Mouse (Mus musculus): ENCODE measurements around the gene Casp1. TPM values are rescaled to one million over a fixed set of nuclear protein-coding genes. Genes with fewer than 3 reads are reported as not detected.

Casp1 gene
- polyA plus RNA-seq, 1 experiment from 2014 or later = 3.6 TPM

- no peak for ATAC-seq (ENCODE audit: low read depth)
- Histone ChIP-seq H3K9ac (ENCODE audit: low read depth, low read length) (no peak overlapping the region), H3K4me1 (ENCODE audit: control insufficient read depth, low read depth, low read length) (no peaks in the 10 kb centered on the region), H3K4me2 (ENCODE audit: low read depth, low read length) (no peak overlapping the region), H3K27ac (ENCODE audit: low read length) (no peak overlapping the region), H3K9me3 (replicated peaks; ENCODE audit: control insufficient read depth, low read length) (no peaks in the 10 kb centered on the region), H3K27me3 (ENCODE audit: control insufficient read depth, insufficient read depth, low read depth, low read length) (no peaks in the 10 kb centered on the region), H3K4me3 (ENCODE audit: low read depth, low read length) (no peak overlapping the region), H3K36me3 (ENCODE audit: control insufficient read depth, insufficient read depth) (no peaks in the 10 kb centered on the region)
- 35% methylated on average over 4 of the region's 4 CpGs for WGBS (ENCODE audit: insufficient replicate concordance)
Observed at GRCm38 (mm10) chr9:5347381-5347780, 49.1 kb downstream of the Casp1 start.

- no peaks in the 10 kb centered on the region for H3K9me3 ChIP-seq (replicated peaks; ENCODE audit: control insufficient read depth, low read length)
- no peaks in the 10 kb centered on the region for H3K27me3 ChIP-seq (ENCODE audit: control insufficient read depth, insufficient read depth, low read depth, low read length)
- H3K4me3 ChIP-seq (ENCODE audit: low read depth, low read length) = no peak overlapping the region
- no peak overlapping the region for H3K27ac ChIP-seq (ENCODE audit: low read length)
- WGBS (ENCODE audit: insufficient replicate concordance) = 58% methylated on average over 2 of the region's 2 CpGs
- H3K4me2 ChIP-seq (ENCODE audit: low read depth, low read length) = no peak overlapping the region
- H3K4me1 ChIP-seq (ENCODE audit: control insufficient read depth, low read depth, low read length) = no peaks in the 10 kb centered on the region
- no peak overlapping the region for H3K9ac ChIP-seq (ENCODE audit: low read depth, low read length)
- no peaks in the 10 kb centered on the region for H3K36me3 ChIP-seq (ENCODE audit: control insufficient read depth, insufficient read depth)
- no peak for ATAC-seq (ENCODE audit: low read depth)
Observed at GRCm38 (mm10) chr9:5353673-5354072, 55.4 kb downstream of the Casp1 start.

GRCm38 (mm10) chr9:5356801-5357200 is 58.5 kb downstream of the Casp1 start:
- Histone ChIP-seq H3K4me1 (ENCODE audit: control insufficient read depth, low read depth, low read length) (no peaks in the 10 kb centered on the region), H3K4me3 (ENCODE audit: low read depth, low read length) (no peak overlapping the region), H3K27me3 (ENCODE audit: control insufficient read depth, insufficient read depth, low read depth, low read length) (no peaks in the 10 kb centered on the region), H3K9ac (ENCODE audit: low read depth, low read length) (no peak overlapping the region), H3K27ac (ENCODE audit: low read length) (no peak overlapping the region), H3K9me3 (replicated peaks; ENCODE audit: control insufficient read depth, low read length) (no peaks in the 10 kb centered on the region), H3K36me3 (ENCODE audit: control insufficient read depth, insufficient read depth) (no peaks in the 10 kb centered on the region), H3K4me2 (ENCODE audit: low read depth, low read length) (no peak overlapping the region)
- ATAC-seq (ENCODE audit: low read depth) = no peak

Other genes with a start within 250 kb of the Casp1 start
- 1.0 and 1.3 TPM in 2 replicates for gene Casp4, start 10.3 kb downstream of the Casp1 start, polyA plus RNA-seq (2015; fragmentation: Nextera tagmentation; extraction: Ambion mirVana)
- gene Casp12, start 46.9 kb downstream of the Casp1 start, polyA plus RNA-seq (2015; fragmentation: Nextera tagmentation; extraction: Ambion mirVana) = 0.43 and 0.46 TPM in 2 replicates

Measured in liver, embryonic 16.5 days (tissue).